Comparison of ENCODE assay signal across 8 mouse cellular contexts in genomic region chr4:21847481-21848286, GRCm38 (mm10). TPM values are rescaled to one million over a fixed set of nuclear protein-coding genes. Genes with fewer than 3 reads are reported as not detected.
A peak's percentile ranks its signal among the peaks of the same experiment; 100 is the strongest.
DNase-seq lines count a peak whose midpoint lies in the region; ATAC-seq lines count a peak whose summit lies in the region.

Pnisr (plus strand) TSS chr4:21847583.

- peaks cover 18% of the 10 kb centered on the region for H3K4me1 ChIP-seq in hindbrain, embryonic 16.5 days (ENCODE audit: control insufficient read depth, insufficient read depth, low read depth, low read length)

- H3K27me3 ChIP-seq in hindbrain, embryonic 16.5 days (replicated peaks; ENCODE audit: control insufficient read depth, insufficient read depth, low read length), result no peaks in the 10 kb centered on the region

- under 1% methylated on average over 50 of the region's 50 CpGs for WGBS in hindbrain, embryonic 16.5 days
- under 1% methylated on average over 50 of the region's 50 CpGs for WGBS in macrophage (ENCODE audit: missing documents)

- H3K27ac ChIP-seq in hindbrain, embryonic 16.5 days (ENCODE audit: low read depth, low read length), result peak within 1 kb of the TSS; percentile 99
- peak within 1 kb of the TSS; percentile 97 for H3K27ac ChIP-seq in macrophage

- DNase-seq in WW6 (ENCODE audit: low read depth, low spot score), result peak; percentile 89
- DNase-seq in cerebellum, postnatal 4 days (ENCODE audit: low spot score in 2 of 2), result peak; percentile 88 to 94
- peak; percentile 97 for DNase-seq in gastrocnemius, adult 18-20 months (ENCODE audit: low spot score)
- peak; percentile 95 to 97 for DNase-seq in left cerebral cortex, adult 18-20 months (ENCODE audit: low spot score in 2 of 2)
- peak; percentile 96 for DNase-seq in right cerebral cortex, adult 18-20 months
- DNase-seq in urinary bladder, postnatal 10 days (ENCODE audit: low spot score), result peak; percentile 87

- peaks cover 47% of the 10 kb centered on the region for H3K79me2 ChIP-seq in macrophage (ENCODE audit: inconsistent target)

- peak within 1 kb of the TSS; percentile 82 for H3K4me3 ChIP-seq in hindbrain, embryonic 16.5 days (ENCODE audit: low read length)
- H3K4me3 ChIP-seq in macrophage (ENCODE audit: inconsistent target), result peak within 1 kb of the TSS; percentile 92

- H3K36me3 ChIP-seq in hindbrain, embryonic 16.5 days (ENCODE audit: control insufficient read depth, insufficient read depth, low read length), result no peaks in the 10 kb centered on the region
- no peaks in the 10 kb centered on the region for H3K36me3 ChIP-seq in macrophage (ENCODE audit: inconsistent target)

- peak within 1 kb of the TSS; percentile 86 for H3K9ac ChIP-seq in hindbrain, embryonic 16.5 days (ENCODE audit: low read depth, low read length)

- ATAC-seq in hindbrain, embryonic 16.5 days, result peak; percentile 98

- H3K4me2 ChIP-seq in hindbrain, embryonic 16.5 days (ENCODE audit: low read length), result peak within 1 kb of the TSS; percentile 62

- no peaks in the 10 kb centered on the region for H3K9me3 ChIP-seq in hindbrain, embryonic 16.5 days (ENCODE audit: control insufficient read depth, low read length)

RNA-seq across cellular contexts. Expression of gene Pnisr, which starts in this region (rescaled TPM):
- total RNA-seq in gastrocnemius, adult 18-20 months (2021), result 10 to 100 TPM; 31.8 to 32.6 TPM
- 155 and 157 TPM in 2 replicates for polyA plus RNA-seq in hindbrain, embryonic 16.5 days (2015; fragmentation: Nextera tagmentation; extraction: Ambion mirVana)
- 100 to 1,000 TPM; 173 to 195 TPM for total RNA-seq in left cerebral cortex, adult 18-20 months (2021)
- 1,000 to 10,000 TPM in 1 of 26 experiments, 100 to 1,000 TPM in 25; 324 to 1,084 (median 615) TPM for total RNA-seq in macrophage (2018; cell fraction: chromatin; rRNA removed)
- 10 to 100 TPM in 25 of 26 experiments, 1 to 10 TPM in 1; 8.4 to 47.8 (median 17.2) TPM for total RNA-seq in macrophage (2018; cell fraction: cytosol; rRNA removed)
- 100 to 1,000 TPM; 197 to 803 (median 330) TPM for total RNA-seq in macrophage (2018; cell fraction: nucleus; rRNA removed)
- 30.7 to 78.7 TPM (median 47.5 TPM) in 3 replicates for polyA plus RNA-seq in macrophage (2018)

Comparison
In these comparisons a context has a peak if more than half of its experiments do, and no peak if none do; other contexts are left out.
1. Peak in every context shown above with its lines: DNase-seq, ATAC-seq, H3K4me3 ChIP-seq and H3K27ac ChIP-seq.
2. RNA of gene Pnisr (total RNA-seq): 173 to 195 TPM in left cerebral cortex, adult 18-20 months; 31.8 to 32.6 TPM in gastrocnemius, adult 18-20 months; every median in the first group is over 4 times any median in the second.